Mouse (Mus musculus): ENCODE results near the gene Spata2.

Spata2 gene

DNA sequence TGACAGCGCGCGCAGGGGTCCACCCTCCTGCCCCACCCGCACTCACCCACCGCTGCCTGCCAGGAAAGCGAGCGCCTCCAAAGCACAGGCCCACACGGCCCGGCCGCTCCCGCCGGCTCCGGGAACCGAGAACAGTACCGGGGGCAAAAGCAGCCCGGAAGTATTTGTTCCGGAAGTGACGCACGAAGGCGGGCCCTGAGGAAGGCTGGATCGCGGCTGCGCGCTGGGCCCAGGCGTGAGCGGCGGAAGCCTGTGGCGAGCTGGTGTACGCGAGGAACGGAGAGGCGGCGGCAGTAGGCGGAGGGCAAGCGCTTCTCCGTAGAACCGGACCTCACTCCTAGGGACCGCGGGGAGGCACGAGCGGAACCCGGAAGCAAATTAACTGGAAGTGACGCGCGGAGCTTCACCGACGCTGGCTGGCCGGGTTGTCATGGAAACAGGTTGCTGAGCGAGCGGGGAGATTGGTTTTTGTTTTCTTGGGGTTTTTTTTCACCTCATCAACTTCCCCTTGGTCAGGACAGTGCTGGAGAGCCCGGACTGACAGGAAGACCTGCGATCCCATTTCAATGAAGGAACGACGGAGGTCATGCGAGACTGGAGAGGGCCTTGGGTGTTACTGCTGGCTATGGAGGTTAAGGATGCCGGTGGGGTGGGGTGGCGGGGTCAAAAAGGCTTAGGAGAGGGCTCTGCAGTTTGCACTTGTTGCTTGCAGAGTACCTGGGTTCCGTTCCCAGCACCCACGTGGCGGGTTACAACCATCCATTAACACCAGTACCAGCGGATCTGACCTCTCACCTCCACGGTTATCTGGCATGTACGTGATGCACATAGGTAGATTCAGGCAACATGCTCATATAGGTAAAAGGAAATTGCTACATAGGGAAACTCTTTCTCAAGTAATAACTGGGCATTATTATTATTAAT is at the start of gene Spata2:
Gene Spata2, minus strand, starts transcription at position 175 of the 924 bp plus-strand sequence.
- in situ Hi-C loops (cut with MboI; ENCODE audit: low sequenced_read_pairs): no loop called here

GRCm38 (mm10) chr2:167542361-167542760 is 49.7 kb upstream of the Spata2 start:
- in situ Hi-C loops (cut with MboI; ENCODE audit: low sequenced_read_pairs): loop anchor here (25.0 kb wide), 1 partner anchor 345 kb away; no protein-coding TSS in a partner anchor

GRCm38 (mm10) chr2:167541761-167542160 is 49.1 kb upstream of the Spata2 start:
- in situ Hi-C loops (cut with MboI; ENCODE audit: low sequenced_read_pairs): loop anchor here (25.0 kb wide), 1 partner anchor 346 kb away; no protein-coding TSS in a partner anchor

GRCm38 (mm10) chr2:167541324-167541723 is 48.6 kb upstream of the Spata2 start:
- in situ Hi-C loops (cut with MboI; ENCODE audit: low sequenced_read_pairs): loop anchor here (25.0 kb wide), 1 partner anchor 346 kb away; no protein-coding TSS in a partner anchor

DNA sequence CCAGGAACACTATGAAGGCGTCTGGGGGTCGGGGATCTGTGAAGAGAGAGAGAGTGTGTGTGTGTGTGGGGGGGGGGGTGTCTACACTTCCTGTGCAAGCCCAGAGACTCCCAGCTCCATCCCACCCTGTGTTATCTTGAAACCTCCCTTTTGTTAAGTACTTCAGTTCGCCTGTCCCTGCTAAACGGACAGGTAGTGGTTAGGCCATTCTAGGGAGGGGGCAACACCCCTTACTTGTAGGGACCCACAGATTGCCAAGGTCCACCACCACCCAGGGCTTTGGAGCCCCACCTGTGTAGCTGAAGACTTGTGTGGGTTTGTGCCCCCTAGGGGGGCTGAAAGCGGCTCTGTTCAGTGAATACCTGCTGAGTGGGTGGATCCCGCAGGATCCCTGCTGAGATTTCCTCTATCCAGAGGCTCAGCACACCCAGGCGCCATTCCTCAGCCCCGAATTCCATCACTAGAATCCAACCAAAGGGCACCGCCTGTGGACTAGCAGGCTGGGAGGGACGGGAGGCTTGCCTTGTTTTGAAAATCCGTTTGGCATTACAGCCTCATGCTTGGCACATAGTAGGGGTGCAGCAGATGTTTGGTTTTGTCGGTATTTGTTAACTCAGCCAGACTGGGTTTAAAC is 47.9 kb upstream of the Spata2 start:
- in situ Hi-C loops (cut with MboI; ENCODE audit: low sequenced_read_pairs): loop anchor here (25.0 kb wide), 1 partner anchor 347 kb away; no protein-coding TSS in a partner anchor

GRCm38 (mm10) chr2:167539536-167540476 is 47.1 kb upstream of the Spata2 start:
- in situ Hi-C loops (cut with MboI; ENCODE audit: low sequenced_read_pairs): loop anchor here (25.0 kb wide), 1 partner anchor 347 kb away; no protein-coding TSS in a partner anchor

GRCm38 (mm10) chr2:167538671-167539306 is 46.1 kb upstream of the Spata2 start:
- in situ Hi-C loops (cut with MboI; ENCODE audit: low sequenced_read_pairs): loop anchor here (25.0 kb wide), 1 partner anchor 349 kb away; no protein-coding TSS in a partner anchor

- in situ Hi-C loops (cut with MboI; ENCODE audit: low sequenced_read_pairs): loop anchor here (25.0 kb wide), 1 partner anchor 350 kb away; no protein-coding TSS in a partner anchor
Observed at GRCm38 (mm10) chr2:167537476-167538297, 45.0 kb upstream of the Spata2 start, which contains the start of gene Snai1. Gene Snai1 (plus strand): TSS chr2:167538195.

GRCm38 (mm10) chr2:167536320-167536945 is 43.7 kb upstream of the Spata2 start:
- in situ Hi-C loops (cut with MboI; ENCODE audit: low sequenced_read_pairs): loop anchor here (25.0 kb wide), 1 partner anchor 351 kb away; no protein-coding TSS in a partner anchor

DNA sequence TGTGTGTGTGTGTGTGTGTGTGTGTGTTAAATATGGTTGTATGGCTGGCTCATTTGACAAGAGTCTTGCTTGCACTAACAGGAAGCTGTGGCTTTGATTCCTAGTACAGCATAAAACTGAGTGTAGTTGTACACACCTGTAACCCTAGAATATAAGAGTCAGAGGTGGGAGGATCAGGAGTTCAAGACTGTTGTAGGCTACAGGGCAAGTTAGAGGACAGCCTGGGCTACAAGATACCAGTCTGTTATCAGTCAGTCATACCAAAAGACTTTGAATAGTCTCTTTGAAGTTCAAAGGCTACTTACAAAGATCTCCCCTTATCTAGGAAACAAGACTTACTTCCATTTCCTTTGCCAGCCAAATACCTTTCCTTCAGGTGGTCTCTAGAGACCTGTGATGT is 41.2 kb upstream of the Spata2 start:
- in situ Hi-C loops (cut with MboI; ENCODE audit: low sequenced_read_pairs): loop anchor here (5.0 to 25.0 kb wide), 2 partner anchors 68 to 353 kb away; no protein-coding TSS in a partner anchor

GRCm38 (mm10) chr2:167532131-167532530 is 39.4 kb upstream of the Spata2 start:
- in situ Hi-C loops (cut with MboI; ENCODE audit: low sequenced_read_pairs): loop anchor here (5.0 to 25.0 kb wide), 2 partner anchors 70 to 355 kb away; no protein-coding TSS in a partner anchor

GRCm38 (mm10) chr2:167530536-167530935 is 37.8 kb upstream of the Spata2 start:
- in situ Hi-C loops (cut with MboI; ENCODE audit: low sequenced_read_pairs): loop anchor here (5.0 to 25.0 kb wide), 2 partner anchors 72 to 357 kb away; no protein-coding TSS in a partner anchor

DNA sequence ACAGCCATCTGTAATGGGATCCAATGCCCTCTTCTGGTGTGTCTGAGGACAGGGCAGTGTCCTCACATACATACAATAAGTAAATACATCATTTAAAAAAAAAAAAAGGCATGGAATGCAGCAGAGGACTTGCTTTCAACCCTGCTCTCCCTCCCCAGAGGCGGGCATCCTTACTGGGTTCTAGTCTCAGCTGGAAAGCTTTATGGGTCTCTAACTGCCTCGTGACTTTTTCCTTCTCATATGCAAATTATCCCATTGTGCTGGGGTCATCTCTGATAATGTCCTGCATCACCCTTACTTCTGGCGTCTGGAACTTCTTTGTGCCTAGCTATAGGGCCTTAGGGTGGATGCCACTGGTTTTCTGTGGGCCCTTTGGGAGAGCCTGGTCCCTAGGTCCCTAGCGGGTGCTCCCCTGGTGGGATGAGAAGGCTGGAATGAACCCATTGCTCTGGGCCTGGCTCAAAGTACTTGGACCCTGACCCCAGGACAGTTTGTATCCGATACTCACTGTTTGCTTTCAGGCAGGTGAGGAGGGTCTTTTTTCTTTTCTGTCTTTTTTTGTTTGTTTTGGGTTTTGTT is 37.3 kb upstream of the Spata2 start:
- in situ Hi-C loops (cut with MboI; ENCODE audit: low sequenced_read_pairs): loop anchor here (5.0 to 25.0 kb wide), 2 partner anchors 72 to 357 kb away; no protein-coding TSS in a partner anchor

- in situ Hi-C loops (cut with MboI; ENCODE audit: low sequenced_read_pairs): loop anchor here (25.0 kb wide), 1 partner anchor 359 kb away; no protein-coding TSS in a partner anchor
Observed at GRCm38 (mm10) chr2:167528278-167528677, 35.6 kb upstream of the Spata2 start.

- in situ Hi-C loops (cut with MboI; ENCODE audit: low sequenced_read_pairs): no loop called here
Observed at GRCm38 (mm10) chr2:167519606-167520252, 27.0 kb upstream of the Spata2 start.

DNA sequence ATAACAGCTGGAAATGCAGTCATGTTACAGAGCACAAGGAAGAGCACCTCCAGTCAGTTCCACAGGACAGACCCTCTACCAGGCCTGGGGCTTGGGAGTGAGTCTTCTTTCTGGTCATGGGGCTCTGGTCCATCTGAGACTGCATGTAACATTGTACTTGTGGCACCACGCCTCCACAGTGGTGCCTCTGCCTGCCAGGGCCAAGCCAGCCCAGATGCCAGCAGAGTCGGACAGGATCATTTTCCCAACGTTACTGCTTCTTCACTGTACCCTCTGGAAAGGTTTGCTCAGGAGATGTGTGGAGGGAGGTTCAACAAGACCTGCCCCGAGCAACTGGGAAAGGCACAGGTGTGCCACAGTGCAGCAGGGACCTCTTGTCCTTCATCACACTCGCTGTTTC is 23.0 kb upstream of the Spata2 start:
- in situ Hi-C loops (cut with MboI; ENCODE audit: low sequenced_read_pairs): no loop called here

DNA sequence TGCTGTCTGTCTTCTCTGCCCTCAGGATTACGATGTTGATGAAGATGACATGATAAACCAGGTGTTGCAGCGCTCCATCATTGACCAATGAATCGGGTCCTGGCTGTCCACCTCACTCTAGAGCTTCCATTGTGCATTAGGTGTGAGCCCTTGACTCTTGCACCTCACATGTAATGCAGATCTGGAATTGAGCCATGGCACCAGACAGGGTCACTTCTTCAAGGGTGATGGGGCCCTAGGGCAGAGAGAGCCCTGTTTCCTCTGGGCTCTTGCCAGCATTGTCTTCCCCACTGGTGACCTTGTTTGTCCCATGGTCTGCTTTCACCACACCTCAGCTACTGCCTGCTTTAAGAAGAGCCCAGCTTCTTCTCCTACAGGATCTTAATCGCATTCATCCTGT is 22.0 kb upstream of the Spata2 start:
- in situ Hi-C loops (cut with MboI; ENCODE audit: low sequenced_read_pairs): no loop called here
